Mouse (Mus musculus) forebrain, postnatal 0 days (tissue): ENCODE data around the gene Sema3b. TPM values are rescaled to one million over a fixed set of nuclear protein-coding genes. Genes with fewer than 3 reads are reported as not detected.

Experiments used
- ATAC-seq: fragments of 200-750 bp; cut with Nextera tagmentation; 2 replicates; pipeline ENCODE4 v1.8.0; 2017; ENCODE audit warnings: mild to moderate bottlenecking, moderate library complexity
- DNase-seq: peaks from one replicate; pipeline ENCODE4 v3.0.0-alpha.2; 2015
- H3K27ac ChIP-seq: fragments of 300-500 bp; sonication (generic); 2 replicates; pipeline ENCODE4 v1.5.1; 2014; ENCODE audit warnings: low read depth, mild to moderate bottlenecking, antibody characterized with exemption, low read length, moderate library complexity, mixed read lengths
- H3K27me3 ChIP-seq: fragments of 300-500 bp; sonication (generic); 2 replicates; pipeline ENCODE4 v1.6.1; 2014; ENCODE audit warnings: mild to moderate bottlenecking, low read length, mixed read lengths; ENCODE audit not compliant: insufficient read depth
- H3K36me3 ChIP-seq: fragments of 300-500 bp; sonication (generic); 2 replicates; pipeline ENCODE4 v1.6.1; 2014; ENCODE audit warnings: mild to moderate bottlenecking, moderate library complexity; ENCODE audit not compliant: insufficient read depth
- H3K4me1 ChIP-seq: fragments of 300-500 bp; sonication (generic); 2 replicates; pipeline ENCODE4 v1.6.1; 2014; ENCODE audit warnings: antibody characterized with exemption; ENCODE audit not compliant: insufficient read depth
- H3K4me2 ChIP-seq: fragments of 300-500 bp; sonication (generic); 2 replicates; pipeline ENCODE4 v1.6.1; 2014; ENCODE audit warnings: low read depth, mild to moderate bottlenecking, moderate library complexity
- H3K4me3 ChIP-seq: fragments of 300-500 bp; sonication (generic); 2 replicates; pipeline ENCODE4 v1.5.1; 2014; ENCODE audit warnings: low read depth, low read length, mixed read lengths
- H3K9ac ChIP-seq: fragments of 300-500 bp; sonication (generic); 2 replicates; pipeline ENCODE4 v1.6.1; 2014; ENCODE audit warnings: mild to moderate bottlenecking
- H3K9me3 ChIP-seq: fragments of 300-500 bp; sonication (generic); 2 replicates; pipeline ENCODE4 v1.6.1; 2016; ENCODE audit warnings: low read length
- CTCF ChIP-seq: sonication (generic); IDR thresholded peaks from 2 replicates; pipeline ENCODE4 v1.5.1; 2016; ENCODE audit warnings: antibody characterized with exemption, control low read depth, low read depth
- WGBS: fragments of 180-500 bp; shearing (Covaris S2); extraction: QIAGEN DNeasy Blood & Tissue Kit; methylation state at CpG from one replicate; pipeline ENCODE4 v1.1.7; 2014; 5-methylcytosine and 5-hydroxymethylcytosine counted together
- polyA plus RNA-seq: library from polyadenylated mRNA; unstranded; fragments of >200 nt; fragmentation: Nextera tagmentation; extraction: Ambion mirVana; gene quantifications from 2 replicates; pipeline ENCODE4 v1.2.1, GENCODE M21; 2015
- total RNA-seq: library from RNA; depleted of rRNA; stranded (reverse); fragments of >200 nt; gene quantifications from 2 replicates; pipeline ENCODE4 v1.2.3, GENCODE M21; 2014; rRNA removed

Sema3b gene
- total RNA-seq (6.5 and 6.6 TPM in 2 replicates), polyA plus RNA-seq (3.9 and 4.4 TPM in 2 replicates)

DNA sequence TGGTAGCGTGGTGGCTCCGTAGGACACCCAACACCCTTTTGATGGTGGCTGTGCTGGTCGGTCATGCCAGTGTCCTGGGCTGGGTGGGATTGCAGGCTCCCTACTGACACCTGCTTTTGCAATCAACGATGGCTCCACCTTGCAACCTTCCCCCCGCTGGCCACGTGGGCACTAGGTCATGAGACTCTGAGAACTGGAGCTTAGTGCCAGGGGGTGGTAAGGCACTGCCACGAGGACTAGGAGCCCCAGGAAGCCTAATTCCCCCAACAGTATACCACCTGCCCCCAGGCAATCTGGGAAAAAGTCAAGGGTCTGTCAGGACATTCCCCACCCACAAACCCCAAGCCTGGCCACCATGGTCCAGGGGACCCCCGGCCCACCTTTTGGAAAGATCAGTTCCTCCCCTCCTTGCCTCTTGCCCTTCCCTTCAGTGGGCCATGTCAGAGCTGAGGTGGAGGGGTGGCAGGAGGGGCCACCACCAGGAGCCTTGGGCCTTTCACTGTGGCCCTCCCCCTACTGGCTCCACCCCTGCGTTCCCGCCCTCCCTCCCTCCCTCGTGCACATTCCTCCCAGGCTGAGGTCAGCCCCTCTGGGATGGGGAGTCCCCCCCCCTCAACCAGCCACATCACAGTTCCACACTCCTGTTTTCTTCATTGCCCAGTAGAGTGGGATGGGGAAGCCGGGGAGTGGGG, at the start of gene Sema3b:
Sema3b (minus strand) TSS at position 489 of the 692 bp plus-strand sequence.
- Histone ChIP-seq H3K27me3 (no peaks in the 10 kb centered on the region), H3K27ac (no peak within 1 kb of the TSS), H3K4me3 (no peak within 1 kb of the TSS), H3K36me3 (peaks cover 2% of the 10 kb centered on the region; the same call in 1 of the 2 replicates), H3K4me1 (0 out of 2 replicates have a peak, but pooled peaks cover 10% of the 10 kb centered on the region), H3K9ac (no peak within 1 kb of the TSS), H3K9me3 (no peaks in the 10 kb centered on the region), H3K4me2 (no peak within 1 kb of the TSS)
- WGBS, result 42% methylated on average over 12 of the region's 12 CpGs
- DNase-seq (no peak), ATAC-seq (no peak)
- no peak for TF ChIP-seq CTCF

DNA sequence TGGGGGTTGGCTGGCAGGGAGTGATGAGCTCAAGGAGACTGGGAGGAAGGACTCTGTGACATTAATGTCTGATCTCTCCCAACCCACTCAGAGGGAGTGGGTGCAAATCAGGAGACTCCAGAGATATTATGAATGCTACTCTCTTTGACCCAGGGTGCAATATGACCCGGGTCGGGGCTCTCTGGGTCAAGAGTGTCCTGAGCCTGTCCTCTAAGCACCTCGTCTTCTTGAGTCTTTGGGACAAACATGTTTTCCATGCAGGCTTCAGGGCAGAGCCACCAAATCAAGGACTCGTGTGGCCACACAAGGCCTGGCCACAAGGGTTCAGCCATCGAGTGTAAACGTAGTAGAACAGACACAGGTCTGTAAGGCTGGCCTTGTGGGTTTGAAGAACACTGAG, 49.1 kb upstream of the Sema3b start:
- Histone ChIP-seq H3K4me2 (no peak overlapping the region), H3K27me3 (no peaks in the 10 kb centered on the region), H3K36me3 (no peaks in the 10 kb centered on the region), H3K4me1 (no peaks in the 10 kb centered on the region), H3K4me3 (no peak overlapping the region), H3K27ac (no peak overlapping the region), H3K9me3 (no peaks in the 10 kb centered on the region), H3K9ac (no peak overlapping the region)
- WGBS, result 93% methylated on average over 6 of the region's 6 CpGs
- ATAC-seq, result no peak
- DNase-seq, result no peak
- no peak for TF ChIP-seq CTCF

DNA sequence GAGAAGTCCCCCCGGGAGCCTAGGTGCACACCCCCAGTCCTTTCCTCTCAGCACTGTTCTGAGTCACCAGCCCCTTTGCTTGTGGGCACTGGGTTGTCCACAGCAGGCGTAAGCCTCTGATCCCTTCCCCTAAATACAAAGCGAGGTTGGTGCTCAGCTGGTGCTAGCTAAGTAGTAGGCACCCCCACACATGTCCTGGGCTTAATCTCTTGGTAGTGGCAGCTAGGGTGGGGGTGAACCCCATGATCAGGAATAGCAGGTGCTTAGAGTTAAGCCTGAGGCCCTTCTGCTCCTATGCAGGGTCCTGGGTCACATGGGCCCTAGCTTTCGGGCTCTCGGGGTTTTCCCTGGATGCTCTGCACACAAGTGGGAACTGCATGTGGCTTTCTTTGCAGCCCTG, 48.1 kb upstream of the Sema3b start:
- Histone ChIP-seq H3K36me3 (no peaks in the 10 kb centered on the region), H3K4me3 (no peak overlapping the region), H3K9me3 (no peaks in the 10 kb centered on the region), H3K27me3 (no peaks in the 10 kb centered on the region), H3K27ac (no peak overlapping the region), H3K4me2 (no peak overlapping the region), H3K4me1 (no peaks in the 10 kb centered on the region), H3K9ac (no peak overlapping the region)
- 89% methylated on average over 5 of the region's 5 CpGs for WGBS
- DNase-seq (no peak), ATAC-seq (no peak)
- no peak for TF ChIP-seq CTCF

DNA sequence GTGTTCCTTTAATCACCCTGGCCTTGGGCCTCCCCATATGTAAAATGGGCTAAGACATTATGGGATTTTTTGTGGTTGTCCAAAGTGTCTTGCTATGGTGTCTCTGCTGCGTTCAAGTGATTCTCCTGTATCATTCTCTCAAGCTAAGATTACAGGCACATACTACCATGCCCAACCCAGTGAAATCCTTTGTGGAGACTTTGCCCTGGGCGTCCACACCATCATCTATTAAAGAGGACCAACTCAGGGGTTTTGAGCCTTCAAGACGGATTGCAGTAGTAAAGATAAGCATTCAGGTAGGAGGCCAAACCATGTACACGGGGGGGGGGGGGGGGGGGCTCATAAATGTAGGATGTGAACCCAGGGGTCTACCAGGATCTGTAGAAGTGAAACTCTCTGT, 45.6 kb upstream of the Sema3b start:
- H3K36me3 ChIP-seq, result no peaks in the 10 kb centered on the region
- H3K9ac ChIP-seq, result no peak overlapping the region
- H3K4me1 ChIP-seq, result no peaks in the 10 kb centered on the region
- WGBS, result 80% methylated on average over 4 of the region's 4 CpGs
- H3K4me2 ChIP-seq, result no peak overlapping the region
- ATAC-seq (no peak), DNase-seq (no peak)
- H3K9me3 ChIP-seq, result no peaks in the 10 kb centered on the region
- H3K4me3 ChIP-seq, result no peak overlapping the region
- no peak overlapping the region for H3K27ac ChIP-seq
- TF ChIP-seq CTCF, result no peak
- no peaks in the 10 kb centered on the region for H3K27me3 ChIP-seq

DNA sequence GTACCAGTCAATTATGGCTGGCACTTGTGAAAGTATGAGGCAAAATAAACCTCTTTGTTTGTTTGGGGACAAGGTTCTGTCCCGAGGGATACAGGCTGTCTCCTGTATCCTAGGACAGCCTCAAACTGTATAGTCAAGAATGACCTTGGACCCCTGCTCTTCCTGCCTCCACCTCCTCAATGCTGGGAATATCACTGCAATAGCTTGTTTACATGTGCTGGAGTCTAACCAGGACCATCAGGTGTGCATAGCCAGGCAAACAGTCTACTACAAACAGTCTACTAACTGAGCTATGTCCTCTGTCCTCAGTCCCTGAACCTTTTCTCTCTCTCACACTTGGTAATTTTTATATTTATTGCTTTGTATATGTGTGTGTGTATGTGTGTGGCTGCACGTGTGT, 44.4 kb upstream of the Sema3b start:
- no peak overlapping the region for H3K9ac ChIP-seq
- no peak overlapping the region for H3K4me3 ChIP-seq
- no peaks in the 10 kb centered on the region for H3K4me1 ChIP-seq
- DNase-seq, result no peak
- no peak overlapping the region for H3K4me2 ChIP-seq
- 78% methylated on average over 2 of the region's 2 CpGs for WGBS
- TF ChIP-seq CTCF, result no peak
- no peaks in the 10 kb centered on the region for H3K27me3 ChIP-seq
- H3K36me3 ChIP-seq, result no peaks in the 10 kb centered on the region
- H3K9me3 ChIP-seq, result no peaks in the 10 kb centered on the region
- no peak overlapping the region for H3K27ac ChIP-seq
- no peak for ATAC-seq

DNA sequence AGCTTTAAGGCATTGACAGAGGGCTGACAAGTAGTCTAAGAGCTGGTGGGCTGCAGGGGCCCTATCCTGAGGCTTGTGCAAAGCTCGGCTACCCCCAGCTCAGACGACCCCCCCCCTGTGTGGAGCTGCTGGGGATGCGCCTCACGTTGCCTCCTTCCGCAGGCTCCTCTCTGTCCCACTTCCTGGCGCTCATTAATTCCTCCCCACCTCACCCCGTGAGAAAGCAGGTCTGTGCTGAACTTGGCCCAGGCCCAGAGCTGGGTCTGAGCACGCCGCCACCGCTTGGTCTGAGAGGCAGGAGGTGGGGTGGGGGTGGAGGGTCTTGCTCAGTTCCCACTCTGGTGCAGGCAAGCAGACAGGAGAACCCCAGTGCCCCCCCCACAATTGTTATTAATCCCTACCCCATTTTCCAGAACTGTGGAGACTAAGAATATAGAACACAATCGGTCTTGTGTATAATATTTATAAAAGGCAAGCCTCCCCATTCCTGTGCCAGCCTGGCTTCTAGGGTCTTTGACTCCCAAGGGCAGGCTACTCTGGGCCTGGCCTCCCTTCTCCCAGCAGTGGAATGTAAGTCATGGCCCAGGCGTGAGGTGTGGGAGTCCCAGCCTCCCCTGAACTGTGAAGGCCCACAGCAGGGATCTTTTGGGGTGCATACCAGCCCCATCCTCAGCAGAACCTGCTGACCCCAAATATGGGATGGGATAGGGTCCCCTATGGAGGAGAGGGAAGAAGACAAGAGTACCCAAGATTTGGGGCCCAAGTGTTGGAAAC, 41.9 kb upstream of the Sema3b start:
- DNase-seq (no peak), ATAC-seq (peak; percentile 85)
- H3K36me3 ChIP-seq, result no peaks in the 10 kb centered on the region
- no peak for TF ChIP-seq CTCF
- 17% methylated on average over 12 of the region's 12 CpGs for WGBS
- H3K27ac ChIP-seq, result peak overlapping the region; percentile 71
- H3K27me3 ChIP-seq, result no peaks in the 10 kb centered on the region
- H3K4me3 ChIP-seq, result no peak overlapping the region
- H3K4me1 ChIP-seq, result no peaks in the 10 kb centered on the region
- no peak overlapping the region for H3K9ac ChIP-seq
- H3K9me3 ChIP-seq, result no peaks in the 10 kb centered on the region
- H3K4me2 ChIP-seq, result no peak overlapping the region

DNA sequence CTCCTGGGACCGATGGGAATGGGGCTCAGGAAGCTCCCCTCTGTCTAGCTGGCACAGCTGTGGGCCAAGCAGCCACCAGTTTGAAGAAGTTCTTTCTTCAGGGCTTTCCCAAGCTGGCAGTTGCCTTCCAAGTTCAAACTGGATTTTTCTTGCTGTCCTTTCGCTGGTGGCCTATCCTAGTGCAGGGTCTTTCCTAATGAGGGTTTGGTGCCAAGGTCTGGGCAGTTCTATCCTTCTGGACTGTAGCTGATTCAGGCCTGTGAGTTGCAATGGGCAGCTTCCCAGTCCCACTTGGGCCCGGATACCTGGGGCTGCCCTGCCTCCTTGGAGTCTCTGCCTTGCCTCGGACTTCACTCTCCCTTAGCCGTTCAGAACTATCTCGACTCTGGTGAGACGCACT, 41.2 kb upstream of the Sema3b start:
- ATAC-seq (peak; percentile 80), DNase-seq (peak; percentile 38)
- H3K4me3 ChIP-seq, result no peak overlapping the region
- WGBS, result 41% methylated on average over 7 of the region's 7 CpGs
- no peak overlapping the region for H3K4me2 ChIP-seq
- H3K9ac ChIP-seq, result no peak overlapping the region
- no peaks in the 10 kb centered on the region for H3K36me3 ChIP-seq
- H3K27me3 ChIP-seq, result no peaks in the 10 kb centered on the region
- H3K4me1 ChIP-seq, result 0 out of 2 replicates have a peak, but pooled peaks cover 2% of the 10 kb centered on the region
- H3K27ac ChIP-seq, result peak overlapping the region; percentile 71
- no peaks in the 10 kb centered on the region for H3K9me3 ChIP-seq
- no peak for TF ChIP-seq CTCF
